Mouse (Mus musculus) C2C12 (cell line): ENCODE measurements around the gene Tdrd9. TPM values are rescaled to one million over a fixed set of nuclear protein-coding genes. Genes with fewer than 3 reads are reported as not detected.

ENCODE experiments used
- H3K27me3 ChIP-seq: one replicate; pipeline ENCODE4 v1.6.1; 2011; ENCODE audit not compliant: control insufficient read depth, insufficient read depth, insufficient read length
- H3K36me3 ChIP-seq: one replicate; pipeline ENCODE4 v1.6.1; 2011; ENCODE audit not compliant: control insufficient read depth, insufficient read depth
- H3K4me3 ChIP-seq: one replicate; pipeline ENCODE4 v1.5.1; 2011; ENCODE audit warnings: mild to moderate bottlenecking, control low read depth; ENCODE audit not compliant: poor library complexity, insufficient read depth, severe bottlenecking
- H3K79me2 ChIP-seq: one replicate; pipeline ENCODE4 v1.6.1; 2011; ENCODE audit not compliant: control insufficient read depth, insufficient read depth
- H3K79me3 ChIP-seq: one replicate; pipeline ENCODE4 v1.6.1; 2011; ENCODE audit warnings: low read depth, control low read depth
- H3ac ChIP-seq: one replicate; pipeline ENCODE3; 2011; ENCODE audit warnings: low read depth; ENCODE audit not compliant: control insufficient read depth, insufficient read length
- CEBPB ChIP-seq: IDR thresholded peaks from one replicate; pipeline ENCODE4 v1.6.1; 2011; ENCODE audit warnings: low read depth, mild to moderate bottlenecking, control low read depth, moderate library complexity
- CTCF ChIP-seq: IDR thresholded peaks from one replicate; pipeline ENCODE4 v1.5.1; 2011; ENCODE audit not compliant: control insufficient read depth, insufficient read depth, insufficient read length
- FOSL1 ChIP-seq: IDR thresholded peaks from one replicate; pipeline ENCODE4 v1.8.0; 2011; ENCODE audit warnings: mild to moderate bottlenecking, low read length; ENCODE audit not compliant: poor library complexity, insufficient read depth, severe bottlenecking
- MAX ChIP-seq: IDR thresholded peaks from one replicate; pipeline ENCODE4 v1.6.1; 2011; ENCODE audit warnings: mild to moderate bottlenecking, control low read depth
- MYOD1 ChIP-seq: IDR thresholded peaks from one replicate; pipeline ENCODE4 v1.6.1; 2011; ENCODE audit warnings: low read depth; ENCODE audit not compliant: control insufficient read depth, insufficient read length
- MYOG ChIP-seq: IDR thresholded peaks from one replicate; pipeline ENCODE4 v1.6.1; 2011; ENCODE audit not compliant: control insufficient read depth, insufficient read length; ENCODE audit errors: extremely low read depth
- USF1 ChIP-seq: IDR thresholded peaks from one replicate; pipeline ENCODE4 v1.6.1; 2011; ENCODE audit warnings: low read depth, mild to moderate bottlenecking, control low read depth, moderate library complexity
- polyA plus RNA-seq: library from polyadenylated mRNA; unstranded; fragments of >200 nt; fragmentation: generic; extraction: Trizol; gene quantifications from one replicate; pipeline ENCODE4 v1.2.1, GENCODE M21; 2012; ENCODE audit warnings: missing spikeins

Gene Tdrd9
- polyA plus RNA-seq, 1 experiment: 0.20 TPM

- H3K79me2 ChIP-seq: peaks cover 9% of the 10 kb centered on the region
- H3ac ChIP-seq: no peak overlapping the region
- H3K79me3 ChIP-seq: peaks cover 3% of the 10 kb centered on the region
- no peaks in the 10 kb centered on the region for H3K27me3 ChIP-seq
- no peak for TF ChIP-seq MAX
- peaks cover 34% of the 10 kb centered on the region for H3K36me3 ChIP-seq
- H3K4me3 ChIP-seq: no peak overlapping the region
Observed at GRCm38 (mm10) chr12:111958101-111958865, 13.1 kb upstream of the Tdrd9 start.

DNA sequence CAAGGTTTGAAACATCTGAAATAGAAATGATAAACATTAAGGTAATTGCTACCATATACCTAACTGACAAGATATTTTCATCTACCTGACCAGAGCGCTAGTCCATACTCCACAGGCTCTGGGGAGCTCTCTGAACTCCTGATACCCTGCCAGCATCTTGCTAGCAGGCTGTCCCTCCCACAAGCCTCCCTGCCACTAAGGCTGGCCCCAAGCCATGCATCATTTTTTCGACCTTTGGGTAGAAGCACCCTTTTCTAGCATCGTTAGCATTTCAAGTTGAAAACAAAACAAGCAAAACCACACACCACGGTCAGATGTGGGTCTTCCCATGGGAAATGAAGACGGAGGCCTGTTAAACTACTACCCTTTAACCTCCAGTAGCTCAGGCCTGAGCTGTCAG lies 8.0 kb upstream of the Tdrd9 start:
- no peak overlapping the region for H3ac ChIP-seq
- TF ChIP-seq MYOD1: no peak
- TF ChIP-seq MAX: no peak
- TF ChIP-seq CTCF: no peak
- no peak for TF ChIP-seq CEBPB
- TF ChIP-seq FOSL1: no peak
- TF ChIP-seq USF1: no peak
- TF ChIP-seq MYOG: no peak
- no peaks in the 10 kb centered on the region for H3K27me3 ChIP-seq
- no peak overlapping the region for H3K4me3 ChIP-seq
- H3K79me3 ChIP-seq: peaks cover 32% of the 10 kb centered on the region
- peaks cover 35% of the 10 kb centered on the region for H3K36me3 ChIP-seq
- H3K79me2 ChIP-seq: peaks cover 42% of the 10 kb centered on the region

DNA sequence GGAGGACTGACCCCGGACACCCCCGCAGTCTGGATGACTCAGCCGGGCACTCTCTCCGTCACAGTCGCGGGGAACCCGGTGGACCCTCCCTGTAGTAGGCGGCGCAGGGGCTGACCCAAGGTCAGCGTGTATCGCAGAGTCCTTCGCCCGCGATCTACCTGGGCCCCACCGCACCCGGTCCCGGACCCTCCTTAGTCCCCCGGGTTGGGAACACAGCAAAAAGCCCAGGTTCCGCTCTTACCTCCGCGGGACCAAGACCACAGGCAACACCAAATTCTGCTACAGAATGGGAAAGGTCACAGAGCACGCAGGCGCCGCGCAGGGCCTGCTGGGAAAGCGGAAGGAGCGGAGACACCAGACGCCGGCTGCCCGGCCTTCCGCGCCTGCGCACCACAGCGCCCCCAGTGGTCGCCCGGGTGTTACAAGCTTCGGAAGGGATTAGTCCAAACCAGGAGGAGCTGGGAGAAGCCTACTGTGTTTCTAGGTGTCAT lies 4.6 kb upstream of the Tdrd9 start, which contains the start of gene Atp5mpl:
Gene Atp5mpl (minus strand): TSS at position 295 of the 491 bp plus-strand sequence.
- Histone ChIP-seq H3K79me3 (peaks cover 32% of the 10 kb centered on the region), H3ac (peak within 1 kb of the TSS; percentile 59), H3K79me2 (peaks cover 42% of the 10 kb centered on the region), H3K36me3 (peaks cover 13% of the 10 kb centered on the region), H3K4me3 (peak within 1 kb of the TSS; percentile 61), H3K27me3 (no peaks in the 10 kb centered on the region)
- TF ChIP-seq CTCF: peak; percentile 87
- TF ChIP-seq MYOD1: no peak
- peak; percentile 51 for TF ChIP-seq MAX
- peak; percentile 45 for TF ChIP-seq CEBPB

DNA sequence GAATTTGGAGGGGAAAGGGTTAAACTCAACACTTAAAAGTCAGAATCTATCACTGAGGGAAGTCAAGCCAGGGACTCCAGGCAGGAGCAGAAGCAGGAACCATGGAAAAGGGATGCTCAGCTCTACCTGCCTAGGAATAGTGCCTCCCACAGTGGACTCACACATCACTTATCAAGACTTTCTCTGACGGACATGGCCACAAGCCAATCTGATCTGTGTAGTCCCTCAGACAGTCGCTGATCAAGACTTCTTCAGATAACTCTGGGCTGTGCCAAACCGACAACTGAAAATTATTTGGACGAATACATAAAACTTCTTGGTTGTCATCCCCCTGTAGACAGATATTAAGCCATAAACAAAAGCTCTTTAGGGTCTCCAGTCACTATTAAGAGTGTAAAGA lies 1.3 kb upstream of the Tdrd9 start:
- TF ChIP-seq USF1 (no peak), MYOD1 (no peak), MYOG (no peak), CEBPB (no peak), FOSL1 (no peak), MAX (no peak), CTCF (no peak)
- H3K79me2 ChIP-seq: peaks cover 15% of the 10 kb centered on the region
- H3K27me3 ChIP-seq: no peaks in the 10 kb centered on the region
- H3K79me3 ChIP-seq: peaks cover 12% of the 10 kb centered on the region
- H3K36me3 ChIP-seq: no peaks in the 10 kb centered on the region
- no peak overlapping the region for H3ac ChIP-seq
- no peak overlapping the region for H3K4me3 ChIP-seq

DNA sequence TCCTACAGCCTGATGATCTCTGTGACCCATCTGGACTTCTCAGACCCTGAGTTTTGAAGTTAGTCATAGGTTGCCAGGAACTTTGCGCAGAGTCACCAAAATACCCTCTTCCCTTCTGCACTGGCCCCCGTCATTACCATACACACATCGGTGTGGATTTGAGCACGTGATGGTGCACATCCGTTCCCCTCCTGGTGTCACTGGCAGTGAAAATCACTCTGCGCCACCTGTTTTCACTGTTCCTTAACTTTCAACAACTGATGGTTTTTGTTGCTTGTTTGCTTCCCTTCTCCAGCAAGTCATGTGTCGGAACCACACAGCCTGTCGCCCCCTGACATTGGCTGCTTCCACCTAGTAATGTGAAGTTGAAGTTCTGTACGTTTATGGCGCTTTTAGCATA lies 1.1 kb downstream of the Tdrd9 start:
- Histone ChIP-seq H3ac (no peak overlapping the region), H3K27me3 (peaks cover 3% of the 10 kb centered on the region), H3K79me2 (no peaks in the 10 kb centered on the region), H3K4me3 (no peak overlapping the region), H3K36me3 (no peaks in the 10 kb centered on the region), H3K79me3 (no peaks in the 10 kb centered on the region)
- TF ChIP-seq CEBPB (no peak), MAX (no peak), USF1 (no peak), MYOD1 (no peak), CTCF (no peak), FOSL1 (no peak), MYOG (no peak)

- TF ChIP-seq CEBPB (no peak), MAX (no peak), FOSL1 (no peak), CTCF (no peak), MYOD1 (no peak), MYOG (no peak), USF1 (no peak)
- no peaks in the 10 kb centered on the region for H3K79me2 ChIP-seq
- H3ac ChIP-seq: no peak overlapping the region
- H3K79me3 ChIP-seq: no peaks in the 10 kb centered on the region
- H3K4me3 ChIP-seq: no peak overlapping the region
- peaks cover 3% of the 10 kb centered on the region for H3K27me3 ChIP-seq
- no peaks in the 10 kb centered on the region for H3K36me3 ChIP-seq
Observed at GRCm38 (mm10) chr12:111974578-111974977, 3.2 kb downstream of the Tdrd9 start.
